Mouse (Mus musculus) urinary bladder, postnatal 10 days (tissue): ENCODE data around the gene Osmr.
A peak's percentile ranks its signal among the peaks of the same experiment; 100 is the strongest.

Experiments
- DNase-seq: peaks from one replicate; pipeline ENCODE4 v3.0.0; 2022; ENCODE audit warnings: low spot score

Osmr gene

GRCm38 (mm10) chr15:6874601-6875019, at the start of gene Osmr:
TSS of gene Osmr (minus strand) at chr15:6874969.
- DNase-seq = no peak

GRCm38 (mm10) chr15:6919406-6919805, 44.6 kb upstream of the Osmr start:
- DNase-seq = no peak

GRCm38 (mm10) chr15:6914163-6914562, 39.4 kb upstream of the Osmr start:
- no peak for DNase-seq

- DNase-seq = peak; percentile 68
These were observed 34.9 kb upstream of the Osmr start for GRCm38 (mm10) chr15:6909669-6910068.

- DNase-seq = no peak
These were observed 34.3 kb upstream of the Osmr start for GRCm38 (mm10) chr15:6909084-6909483.

- DNase-seq = no peak
These were observed 33.8 kb upstream of the Osmr start for GRCm38 (mm10) chr15:6908601-6909000.

- DNase-seq = no peak
These were observed 31.7 kb upstream of the Osmr start for GRCm38 (mm10) chr15:6906260-6907047.

GRCm38 (mm10) chr15:6905726-6906125, 31.0 kb upstream of the Osmr start:
- no peak for DNase-seq

- DNase-seq = no peak
These were observed 28.7 kb upstream of the Osmr start for GRCm38 (mm10) chr15:6903286-6903975.

GRCm38 (mm10) chr15:6901982-6902639, 27.3 kb upstream of the Osmr start:
- no peak for DNase-seq

- DNase-seq = no peak
These were observed 26.5 kb upstream of the Osmr start for GRCm38 (mm10) chr15:6901236-6901635.

- DNase-seq = no peak
These were observed 9.5 kb upstream of the Osmr start for GRCm38 (mm10) chr15:6884260-6884659.

- DNase-seq = no peak
These were observed 9.0 kb upstream of the Osmr start for GRCm38 (mm10) chr15:6883816-6884215.

- DNase-seq = no peak
These were observed 8.3 kb upstream of the Osmr start for GRCm38 (mm10) chr15:6883091-6883490.

- no peak for DNase-seq
These were observed 7.4 kb upstream of the Osmr start for GRCm38 (mm10) chr15:6882180-6882579.

- DNase-seq = no peak
These were observed 6.4 kb upstream of the Osmr start for GRCm38 (mm10) chr15:6881211-6881610.

GRCm38 (mm10) chr15:6873807-6874600, 765 bp downstream of the Osmr start:
- no peak for DNase-seq

- no peak for DNase-seq
These were observed 1.5 kb downstream of the Osmr start for GRCm38 (mm10) chr15:6873154-6873806.

GRCm38 (mm10) chr15:6871621-6872359, 3.0 kb downstream of the Osmr start:
- no peak for DNase-seq

- no peak for DNase-seq
These were observed 7.9 kb downstream of the Osmr start for GRCm38 (mm10) chr15:6866888-6867287.

- no peak for DNase-seq
These were observed 12.6 kb downstream of the Osmr start for GRCm38 (mm10) chr15:6862125-6862524.
